Mouse (Mus musculus): ENCODE measurements at regions not wholly inside any gene's neighbourhood (a gene's known extent, or its start where the extent isn't known, plus 50 kb on each side); places are given as distances from the start of the nearest gene placed in this dataset.

DNA sequence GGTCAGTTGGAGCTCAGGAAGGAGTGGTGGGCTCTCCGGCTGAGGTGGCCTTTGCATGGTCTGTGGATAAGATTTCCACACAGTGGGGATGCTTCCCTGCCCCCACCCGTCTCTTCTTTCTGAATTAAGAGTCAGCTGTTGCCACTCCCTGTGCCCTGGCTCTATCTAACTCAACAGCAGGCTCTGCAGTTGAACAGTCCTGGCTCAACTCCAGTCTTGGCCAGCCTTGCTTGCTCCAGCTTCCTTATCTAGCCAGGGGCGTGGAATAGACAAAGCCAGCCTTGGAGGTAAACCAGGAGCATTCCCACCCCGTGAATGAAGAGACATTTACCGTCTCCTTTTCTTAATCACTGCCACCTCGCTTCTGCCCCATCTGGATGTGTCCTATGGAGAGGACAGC, 89.7 kb downstream of the Mn1 start:
- no peak for DNase-seq (ENCODE audit: low spot score in 2 of 2)

DNA sequence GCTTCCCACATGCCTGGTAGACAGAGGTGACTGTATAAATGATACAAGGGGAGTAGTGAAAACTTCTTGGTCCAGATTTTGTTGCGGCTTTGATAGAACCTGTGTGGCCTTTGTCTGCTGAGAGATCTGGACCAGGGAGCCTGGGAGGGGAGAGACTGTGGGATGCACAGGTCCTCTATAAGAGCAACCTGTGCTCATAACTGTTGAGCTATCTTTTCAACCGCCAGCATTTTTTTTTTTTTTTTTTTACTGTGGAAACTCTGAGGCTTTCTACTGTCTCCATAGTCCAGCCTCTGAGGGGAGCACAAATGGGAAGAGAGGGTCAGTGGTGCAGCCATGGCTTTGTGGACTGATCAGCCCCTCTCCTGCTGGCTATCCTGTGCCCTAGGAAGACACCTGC, 90.2 kb downstream of the Mn1 start:
- no peak for DNase-seq (ENCODE audit: low spot score in 2 of 2)

DNA sequence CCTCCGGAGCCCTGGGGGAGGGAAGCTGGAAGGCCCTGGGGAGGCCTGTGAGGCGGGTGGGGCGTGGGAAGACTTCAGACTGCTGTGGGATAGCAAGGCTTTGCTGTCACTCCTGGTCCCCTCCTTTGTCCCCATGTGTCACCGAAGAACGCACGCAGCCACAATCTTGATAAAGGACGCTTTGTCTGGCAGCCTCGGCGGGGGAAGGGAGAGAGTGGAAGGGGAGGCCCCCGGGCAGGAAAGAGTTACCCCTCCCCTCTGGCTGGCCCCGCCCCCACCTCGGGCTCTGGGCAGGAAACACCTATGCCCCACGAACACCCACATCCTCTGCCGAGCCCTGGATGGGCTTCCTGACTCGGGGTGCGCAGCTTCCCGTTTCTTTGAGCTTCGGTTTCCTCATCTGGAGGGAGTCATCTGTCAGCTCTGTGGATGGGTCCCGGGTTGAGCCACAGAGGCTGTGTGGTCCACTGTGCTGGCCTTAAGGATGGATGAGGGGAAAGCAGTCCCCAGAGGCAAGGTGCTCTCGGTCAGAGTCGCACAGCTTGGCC, 91.9 kb downstream of the Mn1 start:
- DNase-seq (ENCODE audit: low spot score in 2 of 2) = no peak

DNA sequence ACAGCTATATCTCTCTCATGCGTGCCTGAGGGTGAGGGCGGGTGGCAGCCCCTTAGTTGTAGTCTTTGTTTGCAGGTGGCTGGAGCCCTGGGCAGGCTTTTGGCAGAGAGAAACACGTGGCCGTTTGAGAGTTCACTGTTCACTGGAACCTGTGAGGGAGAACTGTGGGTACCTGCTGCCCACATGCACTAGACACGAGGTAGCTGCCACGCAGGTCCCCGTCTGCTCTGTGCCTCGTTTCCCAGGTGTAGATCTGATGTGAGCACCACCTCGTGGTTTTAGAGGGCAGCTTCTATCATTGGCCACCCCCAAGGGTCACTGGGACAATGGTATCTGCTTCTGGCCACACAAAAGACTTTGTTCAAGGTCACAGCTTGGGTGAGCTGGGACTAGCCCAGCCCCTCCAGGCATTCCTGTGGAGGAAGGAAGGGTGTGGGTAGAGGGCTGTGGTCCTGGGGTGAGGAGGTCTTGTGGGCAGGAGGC, 92.5 kb downstream of the Mn1 start:
- DNase-seq (ENCODE audit: low spot score in 2 of 2) = no peak

DNA sequence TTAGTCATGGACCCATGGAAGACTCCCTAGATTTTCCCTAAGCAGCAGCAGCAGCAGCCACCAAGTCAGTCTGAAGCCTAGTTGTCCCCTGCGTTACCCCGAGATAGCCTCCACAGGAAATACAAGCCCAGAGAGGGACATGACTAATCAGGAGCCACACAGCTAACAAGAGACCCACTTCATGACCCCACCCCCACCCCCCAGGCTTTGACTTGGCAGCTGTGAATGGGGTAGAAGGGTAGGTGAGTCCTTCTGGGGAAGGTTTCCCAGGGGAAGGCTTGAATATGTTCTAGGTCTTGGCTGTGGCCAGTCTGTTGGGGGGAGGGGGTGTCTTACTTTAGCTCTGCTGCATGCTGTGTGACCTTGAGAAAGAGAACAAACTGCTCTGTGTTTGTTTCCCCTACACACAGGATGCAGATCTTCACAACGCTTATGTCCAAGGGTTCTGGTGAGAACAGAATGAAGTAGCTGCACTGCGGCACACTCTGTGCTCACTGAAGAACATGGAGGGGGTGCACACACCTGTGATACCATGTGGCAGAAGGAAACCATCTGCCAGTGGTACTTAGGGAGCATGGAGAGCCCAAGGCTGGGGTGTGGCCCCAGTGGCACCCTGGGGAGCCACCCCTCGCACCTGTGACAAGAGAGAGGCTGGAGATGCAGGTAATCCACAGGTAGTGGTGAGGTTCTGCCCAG, 93.2 kb downstream of the Mn1 start:
- no peak for DNase-seq (ENCODE audit: low spot score in 2 of 2)

DNA sequence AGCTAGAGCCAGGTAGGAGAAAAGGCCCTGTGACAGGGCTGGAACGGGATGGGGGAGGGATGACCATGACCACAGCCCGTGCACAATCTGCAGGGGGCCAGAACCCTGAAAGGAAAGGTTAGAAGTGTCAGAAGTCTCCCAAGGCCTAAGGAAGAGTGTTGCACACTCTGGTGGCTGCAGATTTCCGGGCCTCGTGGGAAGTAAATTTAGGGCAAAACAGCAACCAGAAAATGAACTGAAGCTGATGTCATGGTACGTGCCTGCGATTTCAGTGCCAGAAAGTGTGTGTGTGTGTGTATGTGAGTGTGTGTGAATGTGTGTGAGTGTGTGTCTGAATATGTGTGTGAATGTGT, 93.7 kb downstream of the Mn1 start:
- no peak for DNase-seq (ENCODE audit: low spot score in 2 of 2)

DNA sequence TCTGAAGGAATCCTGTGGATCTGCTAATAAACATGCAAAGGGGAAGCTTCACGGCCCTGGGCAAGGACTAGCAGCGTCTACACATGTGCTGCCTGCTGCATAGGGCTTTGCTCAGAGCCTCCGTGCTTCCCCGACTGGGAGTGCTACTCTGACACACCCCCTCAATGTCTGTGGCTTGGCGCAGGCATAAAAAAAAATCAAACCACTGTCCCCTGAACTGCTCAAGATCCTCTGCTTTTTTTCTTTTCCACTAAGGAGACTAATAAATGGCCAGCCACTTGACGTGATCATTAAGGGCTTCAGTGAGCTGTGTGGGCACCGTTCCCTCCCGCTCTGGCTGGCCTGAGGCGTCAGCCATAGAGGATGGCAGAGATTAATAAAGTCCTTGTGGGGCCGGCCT, 94.8 kb downstream of the Mn1 start:
- DNase-seq (ENCODE audit: low spot score in 2 of 2) = no peak

DNA sequence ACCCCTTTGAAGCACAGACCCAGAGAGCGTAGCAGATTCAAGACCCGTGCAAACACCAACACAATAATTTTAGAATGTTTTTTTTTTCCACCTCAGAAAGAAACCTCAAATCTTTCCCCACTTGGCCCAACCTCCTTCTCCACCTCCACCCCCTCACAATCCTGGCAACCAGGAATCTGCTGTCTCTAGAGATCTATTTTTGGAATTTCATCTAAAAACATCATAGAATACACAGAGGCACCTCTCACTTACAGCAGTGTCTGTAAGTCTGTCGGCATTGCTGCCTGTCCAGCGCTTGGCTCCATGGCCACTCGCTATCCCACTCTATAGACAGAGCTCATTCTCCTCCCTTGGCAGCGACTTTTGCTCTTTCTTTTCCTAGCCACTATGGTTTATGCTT, 96.8 kb downstream of the Mn1 start:
- peak; percentile 38 to 39 for DNase-seq (ENCODE audit: low spot score in 2 of 2)

DNA sequence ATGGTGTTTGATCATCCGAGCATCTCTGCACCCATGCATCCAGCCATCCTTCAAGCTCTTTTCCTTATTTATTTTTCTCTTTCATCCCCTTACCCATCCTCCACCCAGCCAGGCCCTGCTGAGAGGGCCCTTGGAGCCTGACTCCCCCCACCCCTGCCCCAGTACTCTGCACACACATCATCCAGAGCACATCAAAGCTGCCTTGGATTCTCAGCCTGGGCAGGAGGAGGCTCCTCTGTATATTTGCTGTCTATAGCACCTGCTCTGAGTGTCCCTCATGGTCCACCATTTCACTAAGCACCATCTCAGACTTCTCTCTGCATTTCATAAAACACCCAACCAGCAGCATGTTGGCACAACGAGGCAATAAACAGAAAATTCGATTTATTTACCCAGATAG, 101.9 kb downstream of the Mn1 start:
- no peak for DNase-seq (ENCODE audit: low spot score in 2 of 2)

DNA sequence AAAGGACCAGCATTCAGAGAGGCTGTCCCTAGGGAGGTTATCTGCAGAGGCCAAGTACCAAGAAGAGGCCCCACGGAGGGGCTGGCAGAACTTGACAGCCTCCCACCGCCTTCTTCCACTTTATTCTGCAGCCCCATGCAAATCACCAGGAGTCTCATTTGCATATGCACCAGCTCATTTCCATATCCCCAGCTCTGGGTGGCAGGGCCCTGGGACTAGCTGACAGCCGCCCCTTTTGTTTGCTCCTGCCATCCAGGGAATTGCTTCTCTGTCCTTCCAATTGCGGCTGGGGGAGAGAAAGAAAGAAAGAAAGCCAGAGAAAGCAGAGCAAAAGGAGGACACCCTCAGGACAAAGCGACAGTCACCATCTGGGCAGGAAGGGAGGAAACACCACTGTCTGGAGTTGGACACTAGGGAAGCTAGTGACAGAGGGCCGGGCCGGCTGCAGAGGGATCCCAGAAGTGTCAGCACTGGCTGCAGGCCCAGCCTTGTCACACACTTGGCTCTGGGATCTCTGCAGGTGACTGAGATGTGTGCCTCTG, 102.4 kb downstream of the Mn1 start:
- DNase-seq (ENCODE audit: low spot score in 2 of 2) = no peak

DNA sequence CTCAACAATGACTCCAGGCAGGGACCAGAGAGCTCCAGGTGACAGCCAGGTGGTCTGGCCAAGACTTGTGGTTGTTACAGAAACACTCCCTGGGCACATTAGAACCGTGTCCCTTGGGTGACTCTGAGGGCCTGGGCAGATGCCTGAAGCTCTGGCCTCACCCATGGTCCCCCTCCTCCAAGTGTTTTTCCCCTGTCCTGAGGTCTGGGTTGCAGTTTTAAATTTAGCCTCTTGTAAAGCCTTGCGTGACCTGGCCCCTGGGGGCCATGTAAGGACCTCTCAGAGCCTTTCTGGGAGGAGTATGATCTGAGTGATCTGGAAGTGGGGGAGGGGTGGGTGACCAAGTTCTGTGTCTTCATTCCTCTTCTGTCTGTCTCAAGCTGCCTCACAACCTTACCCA, 104.7 kb downstream of the Mn1 start:
- no peak for DNase-seq (ENCODE audit: low spot score in 2 of 2)

DNA sequence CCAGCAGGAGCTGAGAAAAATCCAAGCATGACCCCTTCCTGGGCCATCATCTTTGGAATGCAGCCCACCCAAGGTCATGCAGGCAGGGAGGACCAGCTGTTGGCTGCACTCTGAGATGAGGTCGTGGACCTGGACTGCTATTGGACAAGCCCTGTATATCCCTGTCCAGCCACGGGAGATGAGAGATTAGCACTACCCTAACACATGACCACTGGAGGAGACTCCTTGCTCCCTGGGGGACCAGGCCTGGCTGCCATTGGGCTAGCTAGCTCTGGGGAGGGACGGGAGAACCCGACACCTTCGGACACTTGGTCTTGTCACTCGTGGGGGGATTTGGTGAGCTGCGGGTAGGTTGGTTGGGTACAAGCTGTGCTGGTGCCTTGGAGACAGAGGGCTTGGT, 105.4 kb downstream of the Mn1 start:
- DNase-seq (ENCODE audit: low spot score in 2 of 2) = no peak

DNA sequence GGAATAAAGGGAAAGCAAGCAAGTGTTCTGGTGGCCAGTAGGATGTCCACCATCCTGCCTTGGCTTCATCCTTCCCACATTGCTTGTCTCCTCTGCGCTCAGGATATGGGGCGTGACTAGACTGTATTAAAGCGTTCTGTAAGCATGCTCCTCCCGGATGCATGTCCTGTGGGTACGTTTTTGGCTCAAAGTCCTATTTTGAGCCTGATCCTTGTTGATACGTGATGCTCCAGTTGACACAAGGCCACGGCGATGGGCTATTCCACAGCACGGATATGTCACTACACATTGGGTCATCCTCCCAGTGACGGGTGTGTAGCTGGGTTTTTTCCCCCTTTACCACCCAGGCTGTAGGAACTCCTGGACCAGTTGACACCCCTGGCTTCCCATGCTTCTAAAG, 110.6 kb downstream of the Mn1 start:
- no peak for DNase-seq (ENCODE audit: low spot score in 2 of 2)

DNA sequence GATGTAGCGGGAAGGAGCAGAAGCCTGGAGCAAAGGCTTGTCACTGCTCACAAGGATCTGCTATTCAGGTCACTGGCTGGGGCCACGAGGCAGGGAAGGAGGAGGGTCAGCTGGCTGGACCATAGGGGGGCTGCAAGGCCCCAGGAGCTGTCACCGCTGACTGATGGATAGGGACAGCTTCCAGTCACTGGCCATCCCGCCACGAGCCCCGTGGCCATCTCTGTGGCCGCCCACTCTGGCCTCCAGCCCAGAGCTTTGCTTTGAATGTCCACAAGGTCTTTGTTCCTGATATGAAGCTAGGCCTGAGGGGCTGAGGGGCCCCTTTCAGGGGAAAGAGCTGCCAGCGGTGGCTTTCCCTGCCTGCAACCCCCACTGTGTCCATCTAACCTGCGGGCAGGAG, 111.9 kb downstream of the Mn1 start:
- DNase-seq (ENCODE audit: low spot score in 2 of 2) = no peak

DNA sequence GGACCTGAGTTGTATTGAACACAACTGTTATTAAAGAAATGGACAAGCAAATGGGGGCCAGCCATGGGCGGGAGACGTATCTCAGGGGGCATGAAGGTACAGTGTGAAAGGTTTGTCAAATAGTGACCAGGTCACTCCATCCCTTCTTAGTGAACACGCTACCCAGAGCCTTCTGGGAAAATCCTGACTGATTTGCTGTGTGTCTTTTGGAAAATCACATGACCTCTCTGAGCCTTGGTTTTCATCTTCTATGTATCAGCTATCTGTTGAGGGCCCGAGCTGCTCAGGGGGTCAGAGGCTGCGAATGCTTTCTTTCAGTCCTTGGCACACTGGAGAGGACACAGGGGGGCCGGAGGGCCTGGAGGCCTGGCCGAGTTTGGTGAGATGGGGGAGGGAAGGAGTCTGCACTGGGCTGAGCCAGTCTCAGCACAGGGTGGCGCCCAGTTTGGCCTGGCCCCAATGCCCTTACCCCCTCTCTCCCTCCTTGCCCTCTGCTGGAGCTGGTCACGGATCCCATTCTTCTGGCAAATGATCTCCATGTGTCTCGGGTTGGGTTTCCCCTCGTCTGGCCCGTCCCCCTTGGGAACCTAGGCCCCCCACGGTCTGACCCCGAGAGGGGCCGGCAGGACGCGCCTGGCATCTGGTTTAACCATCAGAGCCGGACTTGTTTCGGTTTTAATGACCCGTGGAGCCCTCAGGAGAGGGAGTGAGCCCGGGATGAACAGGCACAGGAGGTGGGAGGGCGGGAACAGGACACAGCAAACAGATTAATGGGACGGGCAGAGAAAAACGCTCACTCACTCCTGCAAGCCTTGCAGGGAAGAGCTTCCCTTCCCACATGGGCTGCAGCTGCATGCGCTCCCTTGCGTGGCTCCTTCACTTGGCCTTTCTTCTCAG, 113.7 kb downstream of the Mn1 start:
- DNase-seq (ENCODE audit: low spot score in 2 of 2) = no peak

DNA sequence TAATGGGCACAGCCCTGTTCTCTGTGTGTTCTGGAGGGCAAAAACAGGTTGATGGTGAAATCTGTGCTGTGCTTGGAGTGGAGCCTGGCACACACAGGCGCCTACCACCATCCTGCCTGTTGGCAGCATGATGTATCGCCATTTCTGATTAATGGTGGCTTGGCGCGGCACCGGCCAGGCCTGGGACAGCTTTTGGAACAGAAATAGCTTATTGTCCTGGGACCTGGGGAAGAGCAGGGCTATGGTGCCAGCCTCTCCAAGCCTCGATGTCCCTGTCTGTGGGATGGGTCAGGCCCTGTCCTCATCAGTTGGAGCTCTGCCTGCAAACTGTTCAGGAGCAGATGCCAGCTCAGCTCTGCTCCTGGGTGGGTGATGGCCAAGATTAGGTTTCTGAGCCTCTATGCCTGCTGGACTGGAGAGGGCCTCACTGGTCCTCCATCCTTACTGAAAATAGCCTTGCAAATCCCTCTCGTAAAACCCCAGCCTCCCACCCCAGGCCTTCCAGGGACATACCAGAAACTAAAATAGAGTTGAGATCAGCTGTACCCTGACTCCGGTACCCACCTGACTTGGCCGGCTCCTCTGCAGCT, 115.4 kb downstream of the Mn1 start:
- DNase-seq (ENCODE audit: low spot score in 2 of 2) = no peak

DNA sequence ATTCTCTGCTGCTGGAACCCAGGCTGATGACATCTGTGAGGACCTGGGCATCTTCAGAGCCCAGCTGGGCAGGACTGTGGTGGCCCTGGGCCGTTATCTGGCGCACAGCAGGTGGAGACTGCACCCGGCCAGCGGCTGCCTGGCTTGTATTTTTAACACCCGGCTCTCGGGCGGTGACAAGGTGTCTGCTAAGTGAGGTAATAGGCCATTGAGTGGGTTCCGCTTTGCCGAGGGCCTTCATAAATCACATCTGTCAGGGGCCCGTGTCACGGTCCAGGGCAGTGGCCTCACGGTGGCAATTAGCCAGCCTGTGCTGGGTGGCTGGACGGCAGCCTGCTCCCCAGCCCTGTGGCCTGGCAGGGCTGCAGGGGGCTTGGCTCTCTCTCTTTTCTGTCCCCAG, 118.8 kb downstream of the Mn1 start:
- DNase-seq (ENCODE audit: low spot score in 2 of 2) = no peak

DNA sequence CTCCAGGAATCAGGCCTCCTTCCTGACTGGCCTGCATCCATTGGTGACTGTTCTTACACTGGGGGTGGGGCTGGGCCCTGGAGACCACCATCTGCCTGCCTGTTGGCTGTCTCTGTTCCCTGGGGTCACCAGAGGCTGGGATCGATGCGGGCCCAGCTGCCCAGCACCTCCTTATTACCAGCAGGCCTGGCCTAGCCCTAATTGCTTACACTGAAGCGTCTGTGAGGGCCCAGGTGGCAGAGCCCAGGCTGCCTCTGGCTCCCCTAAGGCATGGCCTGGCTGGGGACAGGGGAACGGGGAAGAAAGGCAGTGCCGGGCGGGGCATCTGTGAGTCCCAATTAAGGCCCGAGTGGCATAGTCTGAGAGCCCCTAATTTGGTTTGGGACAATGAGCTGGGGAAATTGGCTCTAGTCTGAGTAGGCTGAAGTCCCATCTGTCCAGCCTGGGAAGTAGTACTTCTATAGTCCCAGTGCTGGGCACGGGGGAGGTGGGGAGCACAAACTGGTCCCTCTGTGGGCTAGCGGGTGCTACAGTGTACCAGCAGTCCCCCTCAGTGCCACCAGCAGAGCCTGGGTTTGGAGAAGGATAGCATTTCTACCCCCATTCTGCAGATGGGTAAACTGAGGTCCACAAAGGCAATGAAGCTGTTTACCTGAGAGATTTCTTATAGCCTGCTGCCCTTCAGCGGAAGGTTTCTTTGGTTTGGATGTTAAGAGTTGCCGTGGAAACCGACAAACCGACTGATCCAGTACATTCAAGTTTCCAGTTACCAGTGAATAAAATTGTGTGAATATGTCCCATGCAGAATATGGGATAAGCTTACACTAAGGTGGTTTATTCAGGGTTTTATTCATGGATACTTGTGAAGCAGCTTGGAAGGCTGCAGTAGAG, 121.6 kb downstream of the Mn1 start:
- DNase-seq (ENCODE audit: low spot score in 2 of 2) = no peak

DNA sequence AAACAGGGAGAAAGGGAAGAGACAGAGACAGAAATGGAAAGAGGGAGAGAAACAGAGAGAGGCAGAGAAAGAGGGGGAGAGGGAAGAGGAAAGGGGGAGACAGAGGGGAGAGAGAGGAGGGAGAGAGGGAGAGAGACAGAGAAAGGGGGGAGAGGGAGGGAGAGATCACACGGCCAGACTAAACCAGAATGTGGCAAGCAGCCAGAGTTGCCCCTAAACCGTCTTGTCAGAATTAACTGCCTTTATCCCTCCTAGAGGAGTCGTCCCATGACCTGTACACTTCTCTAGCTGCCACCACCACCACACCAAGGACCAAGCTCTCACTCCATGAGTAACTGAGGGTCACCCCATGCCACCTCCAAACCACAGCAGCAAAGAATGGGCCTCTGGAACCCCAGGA, 123.3 kb downstream of the Mn1 start:
- no peak for DNase-seq (ENCODE audit: low spot score in 2 of 2)

DNA sequence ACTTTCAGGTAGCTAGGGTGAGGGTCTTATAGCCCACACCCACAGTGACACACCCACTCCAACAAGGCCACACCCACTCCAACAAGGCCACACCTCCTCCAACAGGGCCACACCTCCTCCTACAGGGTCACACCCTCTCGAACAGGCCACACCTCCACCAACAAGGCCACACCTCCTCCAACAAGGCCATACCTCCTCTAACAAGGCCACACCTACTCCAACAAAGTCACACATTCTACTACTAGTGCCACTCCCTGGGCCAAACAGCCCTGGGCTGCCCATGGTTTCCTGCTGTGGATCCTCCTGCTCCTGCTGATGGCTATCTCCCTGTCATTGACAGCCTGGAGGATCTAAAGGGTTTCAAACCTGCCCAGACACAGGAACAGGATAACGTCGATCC, 124.9 kb downstream of the Mn1 start:
- no peak for DNase-seq (ENCODE audit: low spot score in 2 of 2)

DNA sequence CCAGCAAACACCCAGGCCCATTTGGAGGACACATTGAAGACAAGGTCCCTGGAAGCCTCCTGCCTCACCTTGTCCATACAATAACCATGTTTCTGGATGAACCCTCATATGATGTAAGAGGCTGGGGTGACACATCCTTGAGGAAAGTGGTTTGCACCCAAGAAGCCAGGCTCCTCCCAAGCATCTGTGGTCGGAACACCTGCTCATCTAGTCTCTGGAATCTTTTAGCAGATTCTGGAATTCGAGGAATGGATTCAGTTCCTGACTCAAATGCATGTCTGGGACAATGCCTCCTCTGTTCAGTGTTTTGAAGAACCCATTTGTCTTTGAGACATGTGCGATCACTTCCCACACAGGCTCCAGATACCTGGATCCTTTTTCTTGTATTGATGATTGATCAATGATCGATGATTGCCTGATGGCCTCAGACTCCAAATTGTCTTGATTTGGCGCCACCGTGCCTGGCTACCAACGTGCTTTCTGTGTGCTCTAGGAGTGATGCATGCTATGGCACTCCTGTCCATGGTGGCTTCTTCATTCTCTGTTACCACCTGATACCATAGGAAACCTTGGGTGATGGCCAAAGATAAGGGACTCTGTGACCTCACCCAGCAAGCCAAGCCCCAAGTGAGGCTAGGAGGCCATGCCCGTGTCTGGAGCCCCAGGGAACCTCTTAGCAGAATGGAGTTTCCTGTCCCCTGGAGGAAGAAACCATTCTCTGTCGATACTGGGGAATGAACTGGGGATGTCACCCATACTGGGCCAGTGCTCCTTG, 126.7 kb downstream of the Mn1 start:
- DNase-seq (ENCODE audit: low spot score in 2 of 2) = no peak
